Mouse (Mus musculus) left cerebral cortex, postnatal 4 days (tissue): Measurements from ENCODE around the gene Wtap. TPM values are rescaled to one million over a fixed set of nuclear protein-coding genes. Genes with fewer than 3 reads are reported as not detected.

Experiments used
- total RNA-seq, 2 experiments: library from RNA; stranded (reverse); gene quantifications; 2 replicates each; pipeline ENCODE4 v1.2.3; 2021

Wtap gene
- total RNA-seq, 2 experiments from 2014 or later: 95.1 to 103 TPM

Other genes with a start within 250 kb of the Wtap start
- 10 to 100 TPM; 33.2 to 35.2 TPM for gene Igf2r, start 224.5 kb downstream of the Wtap start, total RNA-seq
- gene Mas1, start 126.0 kb downstream of the Wtap start, total RNA-seq: 1 to 10 TPM; 3.4 to 9.2 TPM
- not detected for gene Mrgprh, start 118.1 kb downstream of the Wtap start, total RNA-seq
- gene Pnldc1, start 83.9 kb downstream of the Wtap start, total RNA-seq: 1 to 10 TPM; 2.5 to 3.8 TPM
- 100 to 1,000 TPM; 293 to 304 TPM for gene Tcp1, start 78.5 kb downstream of the Wtap start, total RNA-seq
- gene Mrpl18, start 77.8 kb downstream of the Wtap start, total RNA-seq: 10 to 100 TPM; 52.2 to 54.9 TPM
- gene Acat3, start 53.6 kb downstream of the Wtap start, total RNA-seq: 1 to 10 TPM; 1.6 TPM
- 100 to 1,000 TPM; 212 to 235 TPM for gene Acat2, start 33.4 kb downstream of the Wtap start, total RNA-seq
- gene Sod2, start 12.7 kb upstream of the Wtap start, total RNA-seq: 100 to 1,000 TPM; 158 TPM
- gene Gpr31b, start 58.1 kb upstream of the Wtap start, total RNA-seq: under 1 TPM; 0.34 to 0.64 TPM
- under 1 TPM; 0.42 to 0.60 TPM for gene Tcp10b, start 66.9 kb upstream of the Wtap start, total RNA-seq
- gene Unc93a, start 137.6 kb upstream of the Wtap start, total RNA-seq: under 1 TPM; 0.22 to 0.24 TPM
- not detected for gene Smok2a, start 227.0 kb upstream of the Wtap start, total RNA-seq
- gene Smok2b, start 236.1 kb upstream of the Wtap start, total RNA-seq: not detected